Mouse (Mus musculus) liver, embryonic 14.5 days (tissue): ENCODE measurements around the gene Tex10.

Experiments
- CTCF ChIP-seq: IDR thresholded peaks from 2 replicates; pipeline ENCODE4 v1.5.1; 2016; ENCODE audit warnings: antibody characterized with exemption, low read depth, control low read depth
- EP300 ChIP-seq: IDR thresholded peaks from 2 replicates; pipeline ENCODE4 v1.6.1; 2016; ENCODE audit warnings: antibody characterized with exemption, low read depth

GRCm38 (mm10) chr4:48382506-48382905 is 90.8 kb downstream of the Tex10 start:
- TF ChIP-seq CTCF (no peak), EP300 (no peak)
